Mouse (Mus musculus) spleen, adult 2 months (tissue): ENCODE results near the gene Tlcd2.

Experiments
- CTCF ChIP-seq: fragments of 200-500 bp; IDR thresholded peaks from 2 replicates; pipeline ENCODE4 v1.5.1; 2011; ENCODE audit warnings: mild to moderate bottlenecking, inconsistent platforms; ENCODE audit not compliant: insufficient read depth, insufficient read length, insufficient replicate concordance; ENCODE audit errors: extremely low read depth
- POLR2A ChIP-seq: fragments of 200-500 bp; IDR thresholded peaks from 2 replicates; pipeline ENCODE4 v1.6.1; 2011; ENCODE audit warnings: low read depth, low read length, inconsistent platforms

- TF ChIP-seq POLR2A (no peak), CTCF (no peak)
These were observed 5.1 kb upstream of the Tlcd2 start for GRCm38 (mm10) chr11:75456440-75456871.
